Mouse (Mus musculus) liver, embryonic 15.5 days (tissue): ENCODE data around the gene Aspscr1. TPM values are rescaled to one million over a fixed set of nuclear protein-coding genes. Genes with fewer than 3 reads are reported as not detected.
A peak's percentile ranks its signal among the peaks of the same experiment; 100 is the strongest.
"Not testable (repeated sequence)": the region's sequence is repeated elsewhere in the genome, so short reads cannot be mapped to it uniquely, and the experiment has no call there.

ENCODE experiments used
- ATAC-seq: fragments of 200-750 bp; cut with Nextera tagmentation; 2 replicates; pipeline ENCODE4 v1.8.0; 2017; ENCODE audit warnings: moderate number of reproducible peaks, mild to moderate bottlenecking, moderate library complexity; ENCODE audit not compliant: insufficient read depth
- H3K27ac ChIP-seq: fragments of 300-500 bp; sonication (generic); replicated peaks from 2 replicates; pipeline ENCODE4 v1.5.1; 2015; ENCODE audit warnings: mild to moderate bottlenecking, inconsistent platforms
- H3K27me3 ChIP-seq: fragments of 300-500 bp; sonication (generic); 2 replicates; pipeline ENCODE4 v1.6.1; 2015; ENCODE audit warnings: mild to moderate bottlenecking, inconsistent platforms
- H3K36me3 ChIP-seq: fragments of 300-500 bp; sonication (generic); replicated peaks from 2 replicates; pipeline ENCODE4 v1.6.1; 2015; ENCODE audit warnings: moderate library complexity, mild to moderate bottlenecking, inconsistent platforms
- H3K4me1 ChIP-seq: fragments of 300-500 bp; sonication (generic); replicated peaks from 2 replicates; pipeline ENCODE4 v1.6.1; 2015; ENCODE audit warnings: inconsistent platforms
- H3K4me2 ChIP-seq: fragments of 300-500 bp; sonication (generic); 2 replicates; pipeline ENCODE4 v1.6.1; 2015; ENCODE audit warnings: moderate library complexity, mild to moderate bottlenecking, inconsistent platforms
- H3K4me3 ChIP-seq: fragments of 300-500 bp; sonication (generic); replicated peaks from 2 replicates; pipeline ENCODE4 v1.5.1; 2015; ENCODE audit warnings: mild to moderate bottlenecking, inconsistent platforms
- H3K9ac ChIP-seq: fragments of 300-500 bp; sonication (generic); 2 replicates; pipeline ENCODE4 v1.6.1; 2015; ENCODE audit warnings: moderate library complexity, mild to moderate bottlenecking, inconsistent platforms
- H3K9me3 ChIP-seq: fragments of 300-500 bp; sonication (generic); replicated peaks from 2 replicates; pipeline ENCODE4 v1.6.1; 2016; ENCODE audit warnings: inconsistent platforms
- WGBS: fragments of 180-500 bp; shearing (Covaris S2); methylation state at CpG from one replicate; pipeline ENCODE4 v1.1.7; 2015; ENCODE audit warnings: mixed read lengths; ENCODE audit not compliant: insufficient replicate concordance; 5-methylcytosine and 5-hydroxymethylcytosine counted together
- polyA plus RNA-seq: library from polyadenylated mRNA; unstranded; fragments of >200 nt; fragmentation: Nextera tagmentation; extraction: Ambion mirVana; gene quantifications from 2 replicates; pipeline ENCODE4 v1.2.1, GENCODE M21; 2015

The Aspscr1 gene
- polyA plus RNA-seq, 1 experiment from 2014 or later: 45.1 TPM

GRCm38 (mm10) chr11:120728530-120729240 is 55.9 kb downstream of the Aspscr1 start:
- Histone ChIP-seq H3K9me3 (no peaks in the 10 kb centered on the region), H3K27ac (no peak overlapping the region), H3K36me3 (no peaks in the 10 kb centered on the region), H3K27me3 (peaks cover 32% of the 10 kb centered on the region), H3K4me3 (no peak overlapping the region), H3K4me2 (no peak overlapping the region), H3K9ac (no peak overlapping the region), H3K4me1 (peaks cover 25% of the 10 kb centered on the region)
- ATAC-seq: no peak
- 61% methylated on average over 11 of the region's 11 CpGs for WGBS

DNA sequence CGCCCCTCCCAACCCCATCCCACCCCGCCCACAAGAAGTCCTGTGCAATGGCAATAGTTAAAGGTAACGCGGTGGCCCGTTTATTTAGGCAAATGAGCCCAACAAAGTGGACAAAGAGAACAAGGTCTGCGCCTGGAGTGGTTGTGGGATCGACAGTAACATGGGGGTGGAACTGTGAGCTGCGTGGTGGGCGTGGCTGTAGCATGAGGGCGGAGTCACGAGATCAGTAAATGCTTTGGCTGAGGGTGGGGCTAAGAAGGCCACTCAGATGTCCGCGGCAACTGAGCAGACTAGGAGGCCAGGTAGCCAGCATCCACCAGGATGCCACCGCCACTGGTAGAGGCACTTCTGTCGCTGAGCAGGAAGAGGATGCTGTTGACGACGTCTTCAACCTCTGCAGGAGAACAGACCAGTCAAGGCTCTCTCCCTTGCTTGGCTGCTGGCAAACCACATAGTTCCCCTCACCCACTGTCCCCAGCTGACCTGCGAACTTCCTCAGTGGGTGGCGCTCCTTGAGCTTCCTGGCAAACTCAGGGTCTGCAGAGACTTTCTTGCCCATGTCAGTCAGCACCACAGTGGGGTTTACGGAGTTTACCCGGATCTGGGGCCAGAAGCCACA is 56.8 kb downstream of the Aspscr1 start:
- Histone ChIP-seq H3K4me1 (peaks cover 25% of the 10 kb centered on the region), H3K27me3 (peaks cover 32% of the 10 kb centered on the region), H3K4me2 (peak overlapping the region; percentile 46)
- H3K9me3 ChIP-seq, H3K9ac ChIP-seq, H3K36me3 ChIP-seq, H3K4me3 ChIP-seq, H3K27ac ChIP-seq: not testable (repeated sequence)
- 4% methylated on average over 18 of the region's 21 CpGs for WGBS
- peak; percentile 27; the same call in 1 of the 2 replicates for ATAC-seq

DNA sequence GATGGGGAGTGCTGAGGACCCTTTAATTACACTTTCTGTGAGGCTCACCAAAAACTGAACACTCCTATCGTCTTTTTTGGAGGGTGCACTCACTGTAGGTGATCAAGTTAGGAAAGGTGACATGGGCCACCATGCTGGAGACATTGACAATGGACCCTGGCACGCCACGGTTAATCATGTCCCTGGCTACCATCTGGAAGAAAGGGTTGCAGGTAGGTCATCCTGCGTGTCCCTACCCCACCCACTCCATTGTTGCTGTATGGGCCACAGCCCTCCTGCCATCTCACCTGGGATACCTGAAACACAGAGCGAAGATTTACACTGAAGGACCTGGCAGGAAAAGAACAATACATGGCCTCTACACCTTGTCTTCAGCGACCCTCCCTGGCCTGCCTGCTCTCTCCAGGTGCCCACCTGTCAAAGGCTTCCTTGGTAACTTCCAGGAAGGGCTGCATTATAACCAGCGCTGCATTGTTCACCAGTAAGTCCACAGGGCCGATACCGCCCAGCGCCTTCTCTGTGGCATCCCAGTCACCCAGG is 57.6 kb downstream of the Aspscr1 start:
- Histone ChIP-seq H3K4me3 (no peak overlapping the region), H3K27ac (no peak overlapping the region), H3K4me1 (peaks cover 25% of the 10 kb centered on the region), H3K9me3 (no peaks in the 10 kb centered on the region), H3K36me3 (no peaks in the 10 kb centered on the region), H3K4me2 (no peak overlapping the region), H3K27me3 (peaks cover 32% of the 10 kb centered on the region), H3K9ac (no peak overlapping the region)
- 72% methylated on average over 10 of the region's 10 CpGs for WGBS
- ATAC-seq: no peak

DNA sequence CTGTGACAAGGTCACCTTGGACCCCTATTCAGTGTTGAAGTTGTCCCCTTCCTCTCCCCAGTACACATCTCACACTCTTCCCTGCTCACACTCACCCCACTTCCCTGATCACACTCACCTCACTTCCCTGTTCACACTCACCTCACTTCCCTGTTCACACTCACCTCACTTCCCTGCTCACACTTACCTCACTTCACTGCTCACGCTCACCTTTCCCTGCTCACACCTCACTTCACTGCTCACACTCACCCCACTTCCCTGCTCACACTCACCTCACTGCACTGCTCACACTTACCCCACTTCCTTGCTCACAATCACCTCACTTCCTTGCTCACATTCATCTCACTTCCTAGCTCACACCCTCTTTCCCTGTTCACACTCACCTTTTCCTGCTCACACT is 58.6 kb downstream of the Aspscr1 start:
- Histone ChIP-seq H3K4me1 (peaks cover 21% of the 10 kb centered on the region), H3K9me3 (no peaks in the 10 kb centered on the region), H3K4me2 (no peak overlapping the region), H3K4me3 (no peak overlapping the region), H3K36me3 (no peaks in the 10 kb centered on the region), H3K27me3 (peaks cover 32% of the 10 kb centered on the region), H3K9ac (no peak overlapping the region), H3K27ac (no peak overlapping the region)
- WGBS: 93% methylated on average over 1 of the region's 1 CpGs
- ATAC-seq: no peak

DNA sequence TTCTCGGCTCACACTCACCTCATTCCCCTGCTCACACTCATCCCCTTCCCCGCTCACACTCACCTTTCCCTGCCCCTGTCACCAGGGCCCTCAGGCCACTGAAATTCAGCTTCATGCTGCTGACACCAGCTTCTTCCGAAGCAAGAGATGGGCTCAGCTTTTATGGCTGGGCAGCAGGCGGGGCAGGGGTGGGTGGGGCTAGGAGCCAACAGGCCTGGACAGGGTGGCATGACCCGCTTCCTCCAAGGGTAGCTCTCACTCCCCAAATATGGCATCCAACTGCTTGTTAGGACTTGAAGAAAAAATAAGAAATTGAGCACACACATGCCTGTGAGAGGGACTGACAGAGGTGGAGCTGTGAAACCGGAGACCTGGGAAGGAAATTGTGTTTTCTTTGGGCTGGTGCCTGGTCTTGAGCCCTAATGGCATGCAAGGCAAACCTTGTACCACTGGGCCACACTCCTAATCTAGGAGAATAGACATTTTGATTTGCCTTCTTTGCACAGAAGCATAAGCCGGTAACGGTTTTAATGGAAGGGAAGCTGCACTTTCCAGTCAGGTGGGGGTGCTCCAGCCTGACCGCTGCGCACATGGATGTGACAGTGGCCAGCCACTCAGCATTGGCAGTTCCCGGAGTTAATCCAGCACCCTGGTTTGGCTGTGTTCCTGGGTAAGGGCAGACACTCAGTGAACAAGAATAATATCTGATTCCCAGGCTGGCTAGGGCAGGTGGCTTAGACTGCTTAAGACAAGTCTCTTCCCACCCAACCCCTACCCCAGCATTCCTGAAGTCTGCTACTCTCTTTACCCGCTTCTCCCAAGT is 59.3 kb downstream of the Aspscr1 start, which contains the start of gene Cbr2:
Gene Cbr2 (minus strand): TSS at position 257 of the 823 bp plus-strand sequence.
- no peak within 1 kb of the TSS for H3K4me3 ChIP-seq
- no peaks in the 10 kb centered on the region for H3K9me3 ChIP-seq
- no peak within 1 kb of the TSS for H3K9ac ChIP-seq
- WGBS: 67% methylated on average over 12 of the region's 12 CpGs
- H3K27me3 ChIP-seq: peaks cover 32% of the 10 kb centered on the region
- peaks cover 15% of the 10 kb centered on the region for H3K4me1 ChIP-seq
- no peaks in the 10 kb centered on the region for H3K36me3 ChIP-seq
- ATAC-seq: no peak
- H3K27ac ChIP-seq: no peak within 1 kb of the TSS
- H3K4me2 ChIP-seq: no peak within 1 kb of the TSS

DNA sequence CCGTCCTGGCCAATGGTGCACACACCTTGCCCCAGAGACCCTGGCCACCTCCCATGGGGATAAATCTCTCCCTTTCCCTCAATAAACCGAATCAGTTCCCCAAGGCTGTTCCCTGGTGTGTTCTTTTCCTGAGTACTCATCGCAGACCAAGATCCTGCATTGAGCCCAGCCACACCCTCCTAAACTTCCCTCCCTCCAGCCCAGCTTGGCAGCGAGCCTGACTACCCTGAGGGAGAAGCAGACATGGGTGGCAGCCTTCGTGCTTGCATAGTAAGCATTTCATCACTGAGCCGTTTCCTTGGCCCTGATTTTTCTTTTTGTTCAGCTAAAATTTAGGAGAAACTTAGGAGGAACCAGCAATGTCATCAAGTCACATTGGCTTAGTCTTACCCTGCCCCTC is 60.7 kb downstream of the Aspscr1 start:
- Histone ChIP-seq H3K9ac (no peak overlapping the region), H3K27ac (no peak overlapping the region), H3K9me3 (no peaks in the 10 kb centered on the region), H3K4me1 (peaks cover 10% of the 10 kb centered on the region), H3K27me3 (peaks cover 28% of the 10 kb centered on the region), H3K36me3 (no peaks in the 10 kb centered on the region), H3K4me2 (no peak overlapping the region), H3K4me3 (no peak overlapping the region)
- ATAC-seq: no peak
- WGBS: 38% methylated on average over 6 of the region's 6 CpGs

- Histone ChIP-seq H3K4me1 (no peaks in the 10 kb centered on the region), H3K9me3 (no peaks in the 10 kb centered on the region), H3K27me3 (peaks cover 12% of the 10 kb centered on the region), H3K4me3 (no peak overlapping the region), H3K36me3 (no peaks in the 10 kb centered on the region), H3K4me2 (no peak overlapping the region), H3K9ac (no peak overlapping the region), H3K27ac (no peak overlapping the region)
- WGBS: 49% methylated on average over 6 of the region's 6 CpGs
- ATAC-seq: no peak
These were observed 63.7 kb downstream of the Aspscr1 start for GRCm38 (mm10) chr11:120736424-120736823.

DNA sequence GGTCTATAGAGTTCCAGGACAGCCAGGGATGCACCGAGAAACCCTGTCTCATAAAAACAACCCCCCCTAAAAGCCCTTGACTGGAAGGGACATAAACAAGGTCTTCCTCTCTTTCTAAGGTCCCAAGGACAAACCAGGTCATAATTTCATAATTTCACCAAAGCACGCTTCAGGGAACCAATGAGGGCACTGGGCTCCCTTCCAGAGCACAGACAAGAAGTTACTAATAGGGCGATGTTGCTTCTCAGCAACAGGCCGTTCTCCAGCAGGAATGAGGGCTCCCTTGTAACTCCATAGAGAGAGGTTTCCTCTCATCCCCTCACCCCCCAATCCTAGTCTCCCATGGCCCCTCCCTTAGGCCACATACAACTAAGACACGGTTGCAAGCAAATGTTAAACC is 68.2 kb downstream of the Aspscr1 start:
- no peak overlapping the region for H3K4me2 ChIP-seq
- no peak overlapping the region for H3K9ac ChIP-seq
- no peak overlapping the region for H3K27ac ChIP-seq
- WGBS: 72% methylated on average over 5 of the region's 5 CpGs
- H3K4me3 ChIP-seq: no peak overlapping the region
- no peaks in the 10 kb centered on the region for H3K4me1 ChIP-seq
- ATAC-seq: no peak
- no peaks in the 10 kb centered on the region for H3K9me3 ChIP-seq
- no peaks in the 10 kb centered on the region for H3K36me3 ChIP-seq
- H3K27me3 ChIP-seq: no peaks in the 10 kb centered on the region; the same call in 1 of the 2 replicates

DNA sequence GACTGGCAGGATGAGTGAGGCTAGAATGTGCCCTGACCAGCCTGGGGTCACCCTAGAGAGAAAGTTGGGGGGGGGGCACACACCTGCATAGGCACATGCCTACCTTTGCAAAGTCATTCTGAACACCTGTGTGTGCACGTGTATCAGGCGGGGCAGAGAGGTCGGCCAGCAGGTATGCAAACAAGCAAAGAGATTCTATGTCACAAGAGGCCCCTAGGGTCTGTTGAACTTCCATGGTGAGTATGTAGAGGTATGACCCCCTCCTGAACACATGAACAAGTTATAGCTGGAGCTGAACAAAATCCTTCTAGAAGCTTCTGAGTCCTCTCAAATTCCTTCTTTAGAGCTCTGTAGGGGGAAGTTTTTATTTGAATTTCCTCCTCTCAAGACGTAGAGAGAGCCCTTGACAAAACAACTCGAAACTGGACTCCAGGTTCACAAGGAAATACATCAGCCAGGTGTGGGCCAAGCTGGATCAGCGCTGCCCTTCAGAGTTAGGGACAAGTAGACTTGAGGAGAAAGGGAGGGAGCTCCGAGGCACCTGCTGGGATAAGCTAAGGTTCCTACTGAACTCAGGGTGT is 71.4 kb downstream of the Aspscr1 start:
- no peak overlapping the region for H3K9ac ChIP-seq
- H3K27me3 ChIP-seq: no peaks in the 10 kb centered on the region; the same call in 1 of the 2 replicates
- H3K4me2 ChIP-seq: no peak overlapping the region
- no peaks in the 10 kb centered on the region for H3K9me3 ChIP-seq
- no peak overlapping the region for H3K27ac ChIP-seq
- H3K36me3 ChIP-seq: no peaks in the 10 kb centered on the region
- no peak for ATAC-seq
- H3K4me1 ChIP-seq: no peaks in the 10 kb centered on the region
- H3K4me3 ChIP-seq: no peak overlapping the region
- WGBS: 58% methylated on average over 7 of the region's 7 CpGs

GRCm38 (mm10) chr11:120747974-120748373 is 75.2 kb downstream of the Aspscr1 start:
- ATAC-seq: no peak
- H3K4me3 ChIP-seq: no peak overlapping the region
- no peak overlapping the region for H3K4me2 ChIP-seq
- H3K4me1 ChIP-seq: no peaks in the 10 kb centered on the region
- 37% methylated on average over 4 of the region's 4 CpGs for WGBS
- no peak overlapping the region for H3K9ac ChIP-seq
- H3K9me3 ChIP-seq: no peaks in the 10 kb centered on the region
- no peaks in the 10 kb centered on the region for H3K36me3 ChIP-seq
- H3K27me3 ChIP-seq: peaks cover 5% of the 10 kb centered on the region; the same call in 1 of the 2 replicates
- H3K27ac ChIP-seq: no peak overlapping the region
